Mouse (Mus musculus): Measurements from ENCODE around the gene Rsf1. TPM values are rescaled to one million over a fixed set of nuclear protein-coding genes. Genes with fewer than 3 reads are reported as not detected.

Gene Rsf1
- total and polyA plus RNA-seq, 2 experiments from 2014 or later = 22.1 to 27.8 TPM

GRCm38 (mm10) chr7:97569372-97569771 is 10.3 kb upstream of the Rsf1 start:
- Histone ChIP-seq H3K9ac (no peak overlapping the region), H3K4me2 (ENCODE audit: low read depth) (no peak overlapping the region), H3K9me3 (ENCODE audit: low read length) (no peaks in the 10 kb centered on the region), H3K27me3 (ENCODE audit: insufficient read depth, low read length) (no peaks in the 10 kb centered on the region), H3K4me3 (ENCODE audit: low read depth, low read length) (no peak overlapping the region), H3K4me1 (ENCODE audit: insufficient read depth) (no peaks in the 10 kb centered on the region), H3K36me3 (ENCODE audit: insufficient read depth) (no peaks in the 10 kb centered on the region), H3K27ac (ENCODE audit: low read depth, low read length) (no peak overlapping the region)
- 79% methylated on average over 4 of the region's 4 CpGs for WGBS
- TF ChIP-seq CTCF (IDR thresholded peaks at IDR 0.05; ENCODE audit: low read depth) = no peak
- ATAC-seq (no peak), DNase-seq (no peak)

- H3K4me1 ChIP-seq (ENCODE audit: insufficient read depth) = no peaks in the 10 kb centered on the region
- H3K36me3 ChIP-seq (ENCODE audit: insufficient read depth) = no peaks in the 10 kb centered on the region
- DNase-seq (no peak), ATAC-seq (no peak)
- H3K27ac ChIP-seq (ENCODE audit: low read depth, low read length) = no peak overlapping the region
- TF ChIP-seq CTCF (IDR thresholded peaks at IDR 0.05; ENCODE audit: low read depth) = no peak
- no peak overlapping the region for H3K4me3 ChIP-seq (ENCODE audit: low read depth, low read length)
- H3K27me3 ChIP-seq (ENCODE audit: insufficient read depth, low read length) = no peaks in the 10 kb centered on the region
- WGBS = 100% methylated on average over 1 of the region's 1 CpGs
- H3K9me3 ChIP-seq (ENCODE audit: low read length) = no peaks in the 10 kb centered on the region
- H3K9ac ChIP-seq = no peak overlapping the region
- H3K4me2 ChIP-seq (ENCODE audit: low read depth) = no peak overlapping the region
These were observed 9.3 kb upstream of the Rsf1 start for GRCm38 (mm10) chr7:97570389-97570788.

- DNase-seq (peak; percentile 47), ATAC-seq (no peak)
- H3K27me3 ChIP-seq (ENCODE audit: insufficient read depth, low read length) = no peaks in the 10 kb centered on the region
- H3K27ac ChIP-seq (ENCODE audit: low read depth, low read length) = peak overlapping the region; percentile 98
- H3K36me3 ChIP-seq (ENCODE audit: insufficient read depth) = no peaks in the 10 kb centered on the region
- H3K4me3 ChIP-seq (ENCODE audit: low read depth, low read length) = peak overlapping the region; percentile 99
- no peaks in the 10 kb centered on the region for H3K9me3 ChIP-seq (ENCODE audit: low read length)
- WGBS = 29% methylated on average over 8 of the region's 8 CpGs
- no peak for TF ChIP-seq CTCF (IDR thresholded peaks at IDR 0.05; ENCODE audit: low read depth)
- H3K4me2 ChIP-seq (ENCODE audit: low read depth) = peak overlapping the region; percentile 64
- H3K4me1 ChIP-seq (ENCODE audit: insufficient read depth) = peaks cover 7% of the 10 kb centered on the region; the same call in 1 of the 2 replicates
- H3K9ac ChIP-seq = peak overlapping the region; percentile 99
These were observed 1.2 kb upstream of the Rsf1 start for GRCm38 (mm10) chr7:97578361-97579066.

GRCm38 (mm10) chr7:97579976-97580842 is 520 bp downstream of the Rsf1 start:
- no peaks in the 10 kb centered on the region for H3K36me3 ChIP-seq (ENCODE audit: insufficient read depth)
- H3K4me1 ChIP-seq (ENCODE audit: insufficient read depth) = peaks cover 7% of the 10 kb centered on the region; the same call in 1 of the 2 replicates
- DNase-seq = no peak
- no peaks in the 10 kb centered on the region for H3K27me3 ChIP-seq (ENCODE audit: insufficient read depth, low read length)
- peak overlapping the region; percentile 99 for H3K4me3 ChIP-seq (ENCODE audit: low read depth, low read length)
- peak overlapping the region; percentile 98 for H3K27ac ChIP-seq (ENCODE audit: low read depth, low read length)
- no peak for TF ChIP-seq CTCF (IDR thresholded peaks at IDR 0.05; ENCODE audit: low read depth)
- WGBS = 4% methylated on average over 60 of the region's 65 CpGs
- peak; percentile 13 for ATAC-seq
- peak overlapping the region; percentile 99 for H3K9ac ChIP-seq
- no peaks in the 10 kb centered on the region for H3K9me3 ChIP-seq (ENCODE audit: low read length)
- H3K4me2 ChIP-seq (ENCODE audit: low read depth) = peak overlapping the region; percentile 64

GRCm38 (mm10) chr7:97580843-97581214 is 1.1 kb downstream of the Rsf1 start:
- TF ChIP-seq CTCF (IDR thresholded peaks at IDR 0.05; ENCODE audit: low read depth) = peak; percentile 48
- peak overlapping the region; percentile 98 for H3K27ac ChIP-seq (ENCODE audit: low read depth, low read length)
- H3K9ac ChIP-seq = peak overlapping the region; percentile 99
- H3K36me3 ChIP-seq (ENCODE audit: insufficient read depth) = no peaks in the 10 kb centered on the region
- ATAC-seq (peak; percentile 36), DNase-seq (peak; percentile 82)
- peak overlapping the region; percentile 99 for H3K4me3 ChIP-seq (ENCODE audit: low read depth, low read length)
- H3K9me3 ChIP-seq (ENCODE audit: low read length) = no peaks in the 10 kb centered on the region
- H3K4me1 ChIP-seq (ENCODE audit: insufficient read depth) = peaks cover 7% of the 10 kb centered on the region; the same call in 1 of the 2 replicates
- H3K27me3 ChIP-seq (ENCODE audit: insufficient read depth, low read length) = no peaks in the 10 kb centered on the region
- peak overlapping the region; percentile 64 for H3K4me2 ChIP-seq (ENCODE audit: low read depth)
- 0% methylated on average over 11 of the region's 11 CpGs for WGBS

- Histone ChIP-seq H3K27ac (ENCODE audit: low read depth, low read length) (no peak overlapping the region), H3K9ac (no peak overlapping the region), H3K9me3 (ENCODE audit: low read length) (no peaks in the 10 kb centered on the region), H3K4me2 (ENCODE audit: low read depth) (no peak overlapping the region), H3K36me3 (ENCODE audit: insufficient read depth) (peaks cover 4% of the 10 kb centered on the region; the same call in 1 of the 2 replicates), H3K4me3 (ENCODE audit: low read depth, low read length) (no peak overlapping the region), H3K4me1 (ENCODE audit: insufficient read depth) (no peaks in the 10 kb centered on the region), H3K27me3 (ENCODE audit: insufficient read depth, low read length) (no peaks in the 10 kb centered on the region)
- ATAC-seq (no peak), DNase-seq (no peak)
- 68% methylated on average over 5 of the region's 5 CpGs for WGBS
- no peak for TF ChIP-seq CTCF (IDR thresholded peaks at IDR 0.05; ENCODE audit: low read depth)
These were observed 8.8 kb downstream of the Rsf1 start for GRCm38 (mm10) chr7:97588506-97588905.

GRCm38 (mm10) chr7:97590488-97590887 is 10.8 kb downstream of the Rsf1 start:
- peaks cover 4% of the 10 kb centered on the region; the same call in 1 of the 2 replicates for H3K36me3 ChIP-seq (ENCODE audit: insufficient read depth)
- no peak overlapping the region for H3K4me3 ChIP-seq (ENCODE audit: low read depth, low read length)
- no peaks in the 10 kb centered on the region for H3K9me3 ChIP-seq (ENCODE audit: low read length)
- no peak overlapping the region for H3K9ac ChIP-seq
- no peak overlapping the region for H3K4me2 ChIP-seq (ENCODE audit: low read depth)
- no peaks in the 10 kb centered on the region for H3K27me3 ChIP-seq (ENCODE audit: insufficient read depth, low read length)
- no peak for DNase-seq
- no peak overlapping the region for H3K27ac ChIP-seq (ENCODE audit: low read depth, low read length)
- no peak for TF ChIP-seq CTCF (IDR thresholded peaks at IDR 0.05; ENCODE audit: low read depth)
- ATAC-seq = no peak
- 70% methylated on average over 3 of the region's 3 CpGs for WGBS
- no peaks in the 10 kb centered on the region for H3K4me1 ChIP-seq (ENCODE audit: insufficient read depth)

All from forebrain, postnatal 0 days (tissue).